Mouse (Mus musculus): ENCODE data around the gene Hivep3. TPM values are rescaled to one million over a fixed set of nuclear protein-coding genes. Genes with fewer than 3 reads are reported as not detected.
A peak's percentile ranks its signal among the peaks of the same experiment; 100 is the strongest.

Gene Hivep3
- total RNA-seq, 4 experiments from 2014 or later, result 44.8 to 49.2 (median 47.6) TPM

GRCm38 (mm10) chr4:120003006-120003405 lies 269.4 kb downstream of the Hivep3 start:
- DNase-seq (ENCODE audit: low spot score in 2 of 2), result no peak

GRCm38 (mm10) chr4:120006046-120006445 lies 272.5 kb downstream of the Hivep3 start:
- DNase-seq (ENCODE audit: low spot score in 2 of 2), result no peak

GRCm38 (mm10) chr4:120007889-120008288 lies 274.3 kb downstream of the Hivep3 start:
- DNase-seq (ENCODE audit: low spot score in 2 of 2), result no peak

- DNase-seq (ENCODE audit: low spot score in 2 of 2), result no peak
Measured at GRCm38 (mm10) chr4:120009151-120009550, 275.6 kb downstream of the Hivep3 start.

- DNase-seq (ENCODE audit: low spot score in 2 of 2), result no peak
Measured at GRCm38 (mm10) chr4:120011788-120012187, 278.2 kb downstream of the Hivep3 start.

- no peak for DNase-seq (ENCODE audit: low spot score in 2 of 2)
Measured at GRCm38 (mm10) chr4:120012891-120013290, 279.3 kb downstream of the Hivep3 start.

- no peak for DNase-seq (ENCODE audit: low spot score in 2 of 2)
Measured at GRCm38 (mm10) chr4:120018426-120018825, 284.8 kb downstream of the Hivep3 start.

- no peak for DNase-seq (ENCODE audit: low spot score in 2 of 2)
Measured at GRCm38 (mm10) chr4:120022392-120022791, 288.8 kb downstream of the Hivep3 start.

GRCm38 (mm10) chr4:120023221-120023840 lies 289.7 kb downstream of the Hivep3 start:
- DNase-seq (ENCODE audit: low spot score in 2 of 2), result no peak

- peak; percentile 44 to 88 for DNase-seq (ENCODE audit: low spot score in 2 of 2)
Measured at GRCm38 (mm10) chr4:120024071-120024470, 290.5 kb downstream of the Hivep3 start.

GRCm38 (mm10) chr4:120027671-120028070 lies 294.1 kb downstream of the Hivep3 start:
- DNase-seq (ENCODE audit: low spot score in 2 of 2), result no peak

GRCm38 (mm10) chr4:120029937-120030336 lies 296.4 kb downstream of the Hivep3 start:
- no peak for DNase-seq (ENCODE audit: low spot score in 2 of 2)

GRCm38 (mm10) chr4:120032320-120032983 lies 298.9 kb downstream of the Hivep3 start:
- DNase-seq (ENCODE audit: low spot score in 2 of 2), result peak; percentile 54 to 61

GRCm38 (mm10) chr4:120032984-120033355 lies 299.4 kb downstream of the Hivep3 start:
- DNase-seq (ENCODE audit: low spot score in 2 of 2), result peak in 1 of 2 experiments; percentile 62

GRCm38 (mm10) chr4:120036294-120036693 lies 302.7 kb downstream of the Hivep3 start:
- no peak for DNase-seq (ENCODE audit: low spot score in 2 of 2)

- DNase-seq (ENCODE audit: low spot score in 2 of 2), result no peak
Measured at GRCm38 (mm10) chr4:120037007-120037406, 303.4 kb downstream of the Hivep3 start.

GRCm38 (mm10) chr4:120041520-120041919 lies 307.9 kb downstream of the Hivep3 start:
- DNase-seq (ENCODE audit: low spot score in 2 of 2), result no peak

- DNase-seq (ENCODE audit: low spot score in 2 of 2), result no peak
Measured at GRCm38 (mm10) chr4:120042480-120042879, 308.9 kb downstream of the Hivep3 start.

- DNase-seq (ENCODE audit: low spot score in 2 of 2), result no peak
Measured at GRCm38 (mm10) chr4:120044612-120045011, 311.0 kb downstream of the Hivep3 start.

- DNase-seq (ENCODE audit: low spot score in 2 of 2), result peak; percentile 54 to 83
Measured at GRCm38 (mm10) chr4:120045131-120045537, 311.6 kb downstream of the Hivep3 start.

GRCm38 (mm10) chr4:120045871-120046270 lies 312.3 kb downstream of the Hivep3 start:
- no peak for DNase-seq (ENCODE audit: low spot score in 2 of 2)

- DNase-seq (ENCODE audit: low spot score in 2 of 2), result peak in 1 of 2 experiments; percentile 38
Measured at GRCm38 (mm10) chr4:120047060-120047459, 313.5 kb downstream of the Hivep3 start.

GRCm38 (mm10) chr4:120048274-120048673 lies 314.7 kb downstream of the Hivep3 start:
- no peak for DNase-seq (ENCODE audit: low spot score in 2 of 2)

All from left cerebral cortex, adult 8-10 months (tissue).